Mouse (Mus musculus): ENCODE data around the gene Lrrc19.

- TF ChIP-seq CTCF (IDR thresholded peaks at IDR 0.05) (no peak), POLR2A (IDR thresholded peaks at IDR 0.05; ENCODE audit: insufficient read depth, low read depth, low read length) (no peak), EP300 (IDR thresholded peaks at IDR 0.05; ENCODE audit: insufficient read depth, low read depth, low read length) (no peak)
Measured at GRCm38 (mm10) chr4:94680662-94681061, 30.7 kb upstream of the Lrrc19 start.
